Mouse (Mus musculus): ENCODE results near the gene Cphx3. TPM values are rescaled to one million over a fixed set of nuclear protein-coding genes. Genes with fewer than 3 reads are reported as not detected.
"Not testable (repeated sequence)": the region's sequence is repeated elsewhere in the genome, so short reads cannot be mapped to it uniquely, and the experiment has no call there.

Cphx3 gene
- polyA plus RNA-seq, 1 experiment from 2014 or later: not detected

GRCm38 (mm10) chr14:26097622-26098021, 15.5 kb downstream of the Cphx3 start:
- WGBS: no CpG with 5 or more reads among the region's 3 CpGs
- H3K4me2 ChIP-seq; H3K4me3 ChIP-seq (replicated peaks); H3K9me3 ChIP-seq; H3K4me1 ChIP-seq; ATAC-seq (ENCODE audit: low FRiP score); H3K9ac ChIP-seq; H3K27me3 ChIP-seq; H3K36me3 ChIP-seq (replicated peaks); H3K27ac ChIP-seq: not testable (repeated sequence)

GRCm38 (mm10) chr14:26118150-26118549, 36.1 kb downstream of the Cphx3 start, which contains the start of gene Duxbl2:
Gene Duxbl2 (plus strand): TSS chr14:26118349.
- WGBS: no CpG with 5 or more reads among the region's 7 CpGs

GRCm38 (mm10) chr14:26118550-26119000, 36.5 kb downstream of the Cphx3 start:
- not testable (repeated sequence) for H3K36me3 ChIP-seq (replicated peaks); H3K4me2 ChIP-seq; H3K4me1 ChIP-seq; H3K27me3 ChIP-seq; H3K4me3 ChIP-seq (replicated peaks); H3K27ac ChIP-seq; H3K9ac ChIP-seq; H3K9me3 ChIP-seq
- peak; percentile 90 for ATAC-seq (ENCODE audit: low FRiP score)
- no CpG with 5 or more reads among the region's 18 CpGs for WGBS

More at GRCm38 (mm10) chr14:26118150-26118549, 36.1 kb downstream of the Cphx3 start, which contains the start of gene Duxbl2:
- H3K4me1 ChIP-seq; H3K27ac ChIP-seq; H3K27me3 ChIP-seq; H3K4me2 ChIP-seq; H3K36me3 ChIP-seq (replicated peaks); H3K9ac ChIP-seq; H3K9me3 ChIP-seq; H3K4me3 ChIP-seq (replicated peaks): not testable (repeated sequence)
- ATAC-seq (ENCODE audit: low FRiP score): peak; percentile 36; the same call in 1 of the 2 replicates

- not testable (repeated sequence) for ATAC-seq (ENCODE audit: low FRiP score)
Measured at GRCm38 (mm10) chr14:26119095-26119494, 37.0 kb downstream of the Cphx3 start.

GRCm38 (mm10) chr14:26147095-26147494, 65.0 kb downstream of the Cphx3 start:
- not testable (repeated sequence) for ATAC-seq (ENCODE audit: low FRiP score); H3K4me1 ChIP-seq; H3K9me3 ChIP-seq; H3K27ac ChIP-seq; H3K36me3 ChIP-seq (replicated peaks); H3K27me3 ChIP-seq; H3K4me3 ChIP-seq (replicated peaks); H3K9ac ChIP-seq; H3K4me2 ChIP-seq
- WGBS: no CpG with 5 or more reads among the region's 2 CpGs

More at GRCm38 (mm10) chr14:26119095-26119494, 37.0 kb downstream of the Cphx3 start:
- not testable (repeated sequence) for H3K4me2 ChIP-seq; H3K36me3 ChIP-seq (replicated peaks); H3K4me1 ChIP-seq; H3K9me3 ChIP-seq; H3K9ac ChIP-seq; H3K4me3 ChIP-seq (replicated peaks); H3K27me3 ChIP-seq; H3K27ac ChIP-seq
- no CpG with 5 or more reads among the region's 7 CpGs for WGBS

GRCm38 (mm10) chr14:26156032-26156431, 73.9 kb downstream of the Cphx3 start:
- H3K36me3 ChIP-seq (replicated peaks); H3K4me2 ChIP-seq; H3K4me1 ChIP-seq; H3K27me3 ChIP-seq; H3K9ac ChIP-seq; H3K4me3 ChIP-seq (replicated peaks); ATAC-seq (ENCODE audit: low FRiP score); H3K9me3 ChIP-seq; H3K27ac ChIP-seq: not testable (repeated sequence)
- no CpG with 5 or more reads among the region's 7 CpGs for WGBS

GRCm38 (mm10) chr14:26161156-26161555, 79.1 kb downstream of the Cphx3 start:
- ATAC-seq (ENCODE audit: low FRiP score); H3K4me2 ChIP-seq; H3K27me3 ChIP-seq; H3K9ac ChIP-seq; H3K4me3 ChIP-seq (replicated peaks); H3K4me1 ChIP-seq; H3K36me3 ChIP-seq (replicated peaks); H3K9me3 ChIP-seq; H3K27ac ChIP-seq: not testable (repeated sequence)
- no CpG with 5 or more reads among the region's 9 CpGs for WGBS

- not testable (repeated sequence) for ATAC-seq (ENCODE audit: low FRiP score); H3K4me2 ChIP-seq
Measured at GRCm38 (mm10) chr14:26162423-26162822, 80.3 kb downstream of the Cphx3 start.

GRCm38 (mm10) chr14:26165266-26165665, 83.2 kb downstream of the Cphx3 start:
- not testable (repeated sequence) for H3K9me3 ChIP-seq; H3K4me1 ChIP-seq; H3K27ac ChIP-seq; H3K9ac ChIP-seq; H3K36me3 ChIP-seq (replicated peaks); H3K27me3 ChIP-seq; H3K4me3 ChIP-seq (replicated peaks); ATAC-seq (ENCODE audit: low FRiP score); H3K4me2 ChIP-seq
- no CpG with 5 or more reads among the region's 12 CpGs for WGBS

More at GRCm38 (mm10) chr14:26162423-26162822, 80.3 kb downstream of the Cphx3 start:
- not testable (repeated sequence) for H3K4me3 ChIP-seq (replicated peaks); H3K36me3 ChIP-seq (replicated peaks); H3K27me3 ChIP-seq; H3K9me3 ChIP-seq; H3K27ac ChIP-seq; H3K4me1 ChIP-seq; H3K9ac ChIP-seq
- WGBS: no CpG with 5 or more reads among the region's 5 CpGs

- not testable (repeated sequence) for H3K9me3 ChIP-seq; H3K9ac ChIP-seq; H3K36me3 ChIP-seq (replicated peaks); ATAC-seq (ENCODE audit: low FRiP score); H3K27me3 ChIP-seq; H3K27ac ChIP-seq; H3K4me1 ChIP-seq; H3K4me2 ChIP-seq; H3K4me3 ChIP-seq (replicated peaks)
- no CpG with 5 or more reads among the region's 3 CpGs for WGBS
Measured at GRCm38 (mm10) chr14:26173955-26174354, 91.9 kb downstream of the Cphx3 start.

- no CpG with 5 or more reads among the region's 6 CpGs for WGBS
- H3K4me2 ChIP-seq; ATAC-seq (ENCODE audit: low FRiP score); H3K9me3 ChIP-seq; H3K27ac ChIP-seq; H3K36me3 ChIP-seq (replicated peaks); H3K27me3 ChIP-seq; H3K4me3 ChIP-seq (replicated peaks); H3K4me1 ChIP-seq; H3K9ac ChIP-seq: not testable (repeated sequence)
Measured at GRCm38 (mm10) chr14:26175028-26175427, 92.9 kb downstream of the Cphx3 start.

- not testable (repeated sequence) for H3K27me3 ChIP-seq; H3K9me3 ChIP-seq; H3K4me1 ChIP-seq; H3K4me3 ChIP-seq (replicated peaks); H3K4me2 ChIP-seq; H3K36me3 ChIP-seq (replicated peaks); H3K9ac ChIP-seq; H3K27ac ChIP-seq; ATAC-seq (ENCODE audit: low FRiP score)
- no CpG with 5 or more reads among the region's 10 CpGs for WGBS
Measured at GRCm38 (mm10) chr14:26181660-26182059, 99.6 kb downstream of the Cphx3 start.

GRCm38 (mm10) chr14:26182380-26182779, 100.3 kb downstream of the Cphx3 start, which contains the start of gene Plac9b:
Gene Plac9b (minus strand): TSS chr14:26182480.
- H3K4me3 ChIP-seq (replicated peaks); ATAC-seq (ENCODE audit: low FRiP score); H3K4me2 ChIP-seq; H3K36me3 ChIP-seq (replicated peaks); H3K27me3 ChIP-seq; H3K9me3 ChIP-seq; H3K27ac ChIP-seq; H3K4me1 ChIP-seq; H3K9ac ChIP-seq: not testable (repeated sequence)
- WGBS: no CpG with 5 or more reads among the region's 10 CpGs
